Mouse (Mus musculus) heart, postnatal 0 days (tissue): ENCODE results near the gene Lpp.

Experiments used
- CTCF ChIP-seq: IDR thresholded peaks from 2 replicates; pipeline ENCODE4 v1.5.1; 2016; ENCODE audit warnings: antibody characterized with exemption, control low read depth, low read depth
- EP300 ChIP-seq: IDR thresholded peaks from 2 replicates; pipeline ENCODE4 v1.6.1; 2016; ENCODE audit warnings: antibody characterized with exemption, low read depth

GRCm38 (mm10) chr16:24429691-24430090 is 36.4 kb downstream of the Lpp start:
- TF ChIP-seq EP300: no peak
- TF ChIP-seq CTCF: no peak
